Mouse (Mus musculus): ENCODE results near the gene Dmap1. TPM values are rescaled to one million over a fixed set of nuclear protein-coding genes. Genes with fewer than 3 reads are reported as not detected.

Gene Dmap1
- total and polyA plus RNA-seq, 3 experiments, result 45.2 to 69.7 TPM; not detected in 1

DNA sequence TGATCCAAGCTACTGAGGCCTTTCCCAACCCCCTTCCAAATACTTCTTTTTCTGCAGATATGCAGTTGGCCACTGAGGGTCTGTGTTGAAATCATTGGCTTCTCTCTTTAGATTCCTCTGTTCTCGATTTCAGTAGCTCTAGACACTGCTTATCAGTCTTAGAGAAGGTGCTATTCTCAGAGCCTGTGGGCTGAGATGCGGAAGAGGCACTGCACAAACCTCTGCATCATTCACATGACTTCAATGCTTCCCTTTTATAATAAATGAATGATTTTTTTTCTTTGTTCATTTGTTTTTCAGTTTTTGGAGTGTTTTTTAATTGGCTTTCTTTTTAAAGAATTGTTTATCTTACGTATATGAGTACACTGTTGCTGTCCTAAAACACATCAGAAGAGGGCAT is 30.2 kb upstream of the Dmap1 start:
- DNase-seq (ENCODE audit: low read depth, low spot score), result peak; percentile 73
- H3K4me1 ChIP-seq (ENCODE audit: control insufficient read depth in 1 of 2, insufficient read depth in 2 of 2, low read length in 2 of 2), result peaks cover 0 to 5% of the 10 kb centered on the region in 2 experiments; a peak in 2 of 4 replicates
- no peak for TF ChIP-seq RAD21 (IDR thresholded peaks at IDR 0.05; ENCODE audit: low read depth, low read length)
- no peak for TF ChIP-seq E2F4 (IDR thresholded peaks at IDR 0.05; ENCODE audit: borderline replicate concordance, low read depth, low read length)
- TF ChIP-seq POLR2AphosphoS2 (IDR thresholded peaks at IDR 0.05; ENCODE audit: low read length), result no peak
- TF ChIP-seq ZKSCAN1 (IDR thresholded peaks at IDR 0.05; ENCODE audit: low read depth, low read length), result no peak
- TF ChIP-seq BHLHE40 (IDR thresholded peaks at IDR 0.05; ENCODE audit: borderline replicate concordance, low read depth, low read length), result peak; percentile 69; the same call in 1 of the 2 replicates
- no peak for TF ChIP-seq CTCF (IDR thresholded peaks at IDR 0.05 in 2 of 3, conservative IDR thresholded peaks at IDR 0.05 in 1 of 3; ENCODE audit: control insufficient read depth in 1 of 3, insufficient read depth in 1 of 3, low read depth in 2 of 3, low read length in 3 of 3, poor library complexity in 1 of 3, severe bottlenecking in 1 of 3)
- TF ChIP-seq USF1 (IDR thresholded peaks at IDR 0.05; ENCODE audit: low read depth, low read length), result no peak
- TF ChIP-seq TCF12 (IDR thresholded peaks at IDR 0.05; ENCODE audit: low read depth, low read length), result 0 out of 2 replicates have a peak, but pooled peaks have one; percentile 28
- TF ChIP-seq UBTF (IDR thresholded peaks at IDR 0.05; ENCODE audit: borderline replicate concordance, insufficient read depth, low read depth, low read length), result no peak
- TF ChIP-seq NELFE (IDR thresholded peaks at IDR 0.05; ENCODE audit: low read depth, low read length), result no peak
- TF ChIP-seq GATA1 (IDR thresholded peaks at IDR 0.05; ENCODE audit: low read depth, low read length), result peak; percentile 49; the same call in 1 of the 2 replicates
- no peak for TF ChIP-seq CHD2 (IDR thresholded peaks at IDR 0.05; ENCODE audit: low read length)
- TF ChIP-seq ZMIZ1 (IDR thresholded peaks at IDR 0.05; ENCODE audit: low read depth, low read length), result no peak
- peak; percentile 60 for TF ChIP-seq ELF1 (IDR thresholded peaks at IDR 0.05; ENCODE audit: low read depth, low read length)
- TF ChIP-seq ZNF384 (IDR thresholded peaks at IDR 0.05; ENCODE audit: low read depth, low read length), result peak; percentile 61
- no peak for TF ChIP-seq MAZ (IDR thresholded peaks at IDR 0.05; ENCODE audit: low read depth, low read length)
- TF ChIP-seq MYB (IDR thresholded peaks at IDR 0.05; ENCODE audit: low read depth, low read length), result no peak
- TF ChIP-seq NRF1 (IDR thresholded peaks at IDR 0.05; ENCODE audit: insufficient read depth, low read depth, low read length, poor library complexity, severe bottlenecking), result no peak
- TF ChIP-seq MYC (IDR thresholded peaks at IDR 0.05; ENCODE audit: low read depth, low read length), result 0 out of 2 replicates have a peak, but pooled peaks have one; percentile 29
- TF ChIP-seq POLR2A (IDR thresholded peaks at IDR 0.05; ENCODE audit: control insufficient read depth in 1 of 2, insufficient read depth in 1 of 2, low read depth in 1 of 2, low read length in 2 of 2, poor library complexity in 1 of 2), result no peak
- peak; percentile 80 for TF ChIP-seq TBP (IDR thresholded peaks at IDR 0.05; ENCODE audit: low read depth, low read length)
- TF ChIP-seq USF2 (IDR thresholded peaks at IDR 0.05; ENCODE audit: borderline replicate concordance in 1 of 2, insufficient read depth in 1 of 2, low read depth in 1 of 2, low read length in 2 of 2), result no peak
- 0 out of 4 replicates have a peak, but pooled peaks cover 0 to 2% of the 10 kb centered on the region in 2 experiments for H3K36me3 ChIP-seq (ENCODE audit: control insufficient read depth in 1 of 2, insufficient read depth in 2 of 2, low read length in 2 of 2)
- no peaks in the 10 kb centered on the region for H3K9me3 ChIP-seq (replicated peaks; ENCODE audit: insufficient read depth, low read length)
- peaks cover 2% of the 10 kb centered on the region in 2 experiments; a peak in 2 of 4 replicates for H3K27me3 ChIP-seq (ENCODE audit: control insufficient read depth in 1 of 2, insufficient read depth in 2 of 2, low read length in 2 of 2)
- H3K79me2 ChIP-seq (ENCODE audit: control insufficient read depth, insufficient read depth, low read length, poor library complexity), result no peaks in the 10 kb centered on the region
- H3K27ac ChIP-seq (ENCODE audit: control insufficient read depth, low read depth, low read length), result no peak overlapping the region
- no peak overlapping the region for H3K4me3 ChIP-seq (ENCODE audit: control insufficient read depth in 1 of 2, insufficient read depth in 1 of 2, low read depth in 2 of 2, low read length in 2 of 2)
- H3K9ac ChIP-seq (ENCODE audit: control insufficient read depth, low read depth, low read length, poor library complexity, severe bottlenecking), result no peak overlapping the region

All from MEL (cell line).